Mouse (Mus musculus): ENCODE results near the gene Sin3a.

The Sin3a gene

GRCm38 (mm10) chr9:57071801-57072351 lies at the start of gene Sin3a:
Sin3a (plus strand) TSS chr9:57072040.
- DNase-seq (ENCODE audit: low spot score in 2 of 2), result peak; percentile 63 to 69

- DNase-seq (ENCODE audit: low spot score in 2 of 2), result no peak
Observed at GRCm38 (mm10) chr9:57031756-57032155, 40.1 kb upstream of the Sin3a start.

- peak; percentile 25 to 63 for DNase-seq (ENCODE audit: low spot score in 2 of 2)
Observed at GRCm38 (mm10) chr9:57056237-57056636, 15.6 kb upstream of the Sin3a start.

- no peak for DNase-seq (ENCODE audit: low spot score in 2 of 2)
Observed at GRCm38 (mm10) chr9:57064164-57064563, 7.7 kb upstream of the Sin3a start.

GRCm38 (mm10) chr9:57068266-57068665 lies 3.6 kb upstream of the Sin3a start:
- no peak for DNase-seq (ENCODE audit: low spot score in 2 of 2)

GRCm38 (mm10) chr9:57070262-57070661 lies 1.6 kb upstream of the Sin3a start:
- DNase-seq (ENCODE audit: low spot score in 2 of 2), result no peak

- DNase-seq (ENCODE audit: low spot score in 2 of 2), result no peak
Observed at GRCm38 (mm10) chr9:57070800-57071545, 867 bp upstream of the Sin3a start.

GRCm38 (mm10) chr9:57072526-57072988 lies 717 bp downstream of the Sin3a start:
- DNase-seq (ENCODE audit: low spot score in 2 of 2), result no peak

GRCm38 (mm10) chr9:57072989-57073789 lies 1.3 kb downstream of the Sin3a start:
- peak; percentile 97 to 98 for DNase-seq (ENCODE audit: low spot score in 2 of 2)

- DNase-seq (ENCODE audit: low spot score in 2 of 2), result no peak
Observed at GRCm38 (mm10) chr9:57073790-57074094, 1.9 kb downstream of the Sin3a start.

GRCm38 (mm10) chr9:57074171-57074821 lies 2.5 kb downstream of the Sin3a start:
- DNase-seq (ENCODE audit: low spot score in 2 of 2), result peak; percentile 21 to 32

GRCm38 (mm10) chr9:57074822-57075603 lies 3.2 kb downstream of the Sin3a start:
- DNase-seq (ENCODE audit: low spot score in 2 of 2), result peak; percentile 60

- DNase-seq (ENCODE audit: low spot score in 2 of 2), result peak; percentile 97 to 100
Observed at GRCm38 (mm10) chr9:57075681-57076381, 4.0 kb downstream of the Sin3a start.

GRCm38 (mm10) chr9:57076701-57077660 lies 5.1 kb downstream of the Sin3a start:
- peak; percentile 80 to 82 for DNase-seq (ENCODE audit: low spot score in 2 of 2)

- no peak for DNase-seq (ENCODE audit: low spot score in 2 of 2)
Observed at GRCm38 (mm10) chr9:57082236-57082635, 10.4 kb downstream of the Sin3a start.

- DNase-seq (ENCODE audit: low spot score in 2 of 2), result no peak
Observed at GRCm38 (mm10) chr9:57117261-57117755, 45.5 kb downstream of the Sin3a start.

GRCm38 (mm10) chr9:57129641-57130040 lies 57.8 kb downstream of the Sin3a start:
- DNase-seq (ENCODE audit: low spot score in 2 of 2), result no peak

- DNase-seq (ENCODE audit: low spot score in 2 of 2), result peak; percentile 89 to 93
Observed at GRCm38 (mm10) chr9:57130577-57131433, 59.0 kb downstream of the Sin3a start, which contains the start of gene Man2c1. Man2c1 (plus strand) TSS chr9:57130690.

All from thymus, postnatal 10 days (tissue).